Mouse (Mus musculus): ENCODE data around the gene Serpina3i. TPM values are rescaled to one million over a fixed set of nuclear protein-coding genes. Genes with fewer than 3 reads are reported as not detected.

Serpina3i gene
- polyA plus RNA-seq (2015; fragmentation: Nextera tagmentation; extraction: Ambion mirVana), result not detected in 2 replicates

- Histone ChIP-seq H3K36me3 (ENCODE audit: control insufficient read depth, insufficient read depth, low read length) (no peaks in the 10 kb centered on the region), H3K4me2 (ENCODE audit: low read length) (no peak within 1 kb of the TSS)
Measured at GRCm38 (mm10) chr12:104262863-104263262, at the start of gene Serpina3i. Gene Serpina3i, plus strand, starts transcription at chr12:104263122.

GRCm38 (mm10) chr12:104213689-104214444 lies 49.1 kb upstream of the Serpina3i start:
- no peaks in the 10 kb centered on the region for H3K36me3 ChIP-seq (ENCODE audit: control insufficient read depth, insufficient read depth, low read length)
- 43% methylated on average over 2 of the region's 2 CpGs for WGBS
- no peaks in the 10 kb centered on the region for H3K27me3 ChIP-seq (ENCODE audit: control insufficient read depth, insufficient read depth, low read depth, low read length)
- no peak overlapping the region for H3K9ac ChIP-seq (ENCODE audit: low read depth, low read length)
- H3K9me3 ChIP-seq (replicated peaks; ENCODE audit: control insufficient read depth, low read length, poor library complexity, severe bottlenecking), result no peaks in the 10 kb centered on the region
- peak overlapping the region; percentile 5; the same call in 1 of the 2 replicates for H3K27ac ChIP-seq (ENCODE audit: low read length)
- H3K4me1 ChIP-seq (ENCODE audit: control insufficient read depth, insufficient read depth, low read length), result no peaks in the 10 kb centered on the region; the same call in 1 of the 2 replicates
- H3K4me2 ChIP-seq (ENCODE audit: low read length), result no peak overlapping the region
- ATAC-seq, result 0 out of 2 replicates have a peak, but pooled peaks have one; percentile 45
- H3K4me3 ChIP-seq (ENCODE audit: low read depth, low read length), result no peak overlapping the region

More at GRCm38 (mm10) chr12:104262863-104263262, at the start of gene Serpina3i:
- no peaks in the 10 kb centered on the region for H3K9me3 ChIP-seq (replicated peaks; ENCODE audit: control insufficient read depth, low read length, poor library complexity, severe bottlenecking)
- H3K4me3 ChIP-seq (ENCODE audit: low read depth, low read length), result no peak within 1 kb of the TSS
- no peaks in the 10 kb centered on the region for H3K27me3 ChIP-seq (ENCODE audit: control insufficient read depth, insufficient read depth, low read depth, low read length)
- no peak within 1 kb of the TSS for H3K9ac ChIP-seq (ENCODE audit: low read depth, low read length)
- H3K27ac ChIP-seq (ENCODE audit: low read length), result no peak within 1 kb of the TSS
- ATAC-seq, result no peak
- no peaks in the 10 kb centered on the region for H3K4me1 ChIP-seq (ENCODE audit: control insufficient read depth, insufficient read depth, low read length)

GRCm38 (mm10) chr12:104214445-104214753 lies 48.5 kb upstream of the Serpina3i start, which contains the start of gene Serpina3f:
Gene Serpina3f, plus strand, starts transcription at chr12:104214544.
- no peaks in the 10 kb centered on the region; the same call in 1 of the 2 replicates for H3K4me1 ChIP-seq (ENCODE audit: control insufficient read depth, insufficient read depth, low read length)
- no peaks in the 10 kb centered on the region for H3K9me3 ChIP-seq (replicated peaks; ENCODE audit: control insufficient read depth, low read length, poor library complexity, severe bottlenecking)
- H3K4me3 ChIP-seq (ENCODE audit: low read depth, low read length), result no peak within 1 kb of the TSS
- 50% methylated on average over 1 of the region's 1 CpGs for WGBS
- H3K27me3 ChIP-seq (ENCODE audit: control insufficient read depth, insufficient read depth, low read depth, low read length), result no peaks in the 10 kb centered on the region
- ATAC-seq, result no peak
- no peak within 1 kb of the TSS for H3K4me2 ChIP-seq (ENCODE audit: low read length)
- no peaks in the 10 kb centered on the region for H3K36me3 ChIP-seq (ENCODE audit: control insufficient read depth, insufficient read depth, low read length)
- no peak within 1 kb of the TSS for H3K9ac ChIP-seq (ENCODE audit: low read depth, low read length)
- H3K27ac ChIP-seq (ENCODE audit: low read length), result peak within 1 kb of the TSS; percentile 5; the same call in 1 of the 2 replicates

DNA sequence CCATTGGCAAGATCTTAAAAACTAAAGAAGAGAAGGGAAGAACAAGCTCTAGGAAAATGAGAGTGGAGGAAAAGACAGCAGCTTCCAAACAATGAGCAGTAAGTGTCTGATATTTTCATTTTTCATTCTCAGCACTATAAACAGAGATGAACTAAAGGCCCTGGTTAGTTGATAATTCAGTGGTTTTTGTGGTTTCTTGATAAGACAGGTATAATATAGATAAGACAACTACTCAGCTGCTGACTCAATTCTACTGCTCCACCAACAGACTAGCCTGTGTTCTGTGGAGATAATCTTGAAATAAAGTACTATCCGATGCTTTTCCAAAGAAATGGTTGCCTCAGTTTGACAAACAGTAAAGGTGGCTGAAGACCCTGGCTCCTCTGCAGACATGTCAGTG lies 47.7 kb upstream of the Serpina3i start:
- no peak overlapping the region for H3K4me3 ChIP-seq (ENCODE audit: low read depth, low read length)
- no peak for ATAC-seq
- no peaks in the 10 kb centered on the region for H3K9me3 ChIP-seq (replicated peaks; ENCODE audit: control insufficient read depth, low read length, poor library complexity, severe bottlenecking)
- no peaks in the 10 kb centered on the region; the same call in 1 of the 2 replicates for H3K4me1 ChIP-seq (ENCODE audit: control insufficient read depth, insufficient read depth, low read length)
- H3K36me3 ChIP-seq (ENCODE audit: control insufficient read depth, insufficient read depth, low read length), result no peaks in the 10 kb centered on the region
- no peaks in the 10 kb centered on the region for H3K27me3 ChIP-seq (ENCODE audit: control insufficient read depth, insufficient read depth, low read depth, low read length)
- no peak overlapping the region for H3K9ac ChIP-seq (ENCODE audit: low read depth, low read length)
- H3K4me2 ChIP-seq (ENCODE audit: low read length), result no peak overlapping the region
- WGBS, result 96% methylated on average over 1 of the region's 1 CpGs
- H3K27ac ChIP-seq (ENCODE audit: low read length), result no peak overlapping the region

- H3K9me3 ChIP-seq (replicated peaks; ENCODE audit: control insufficient read depth, low read length, poor library complexity, severe bottlenecking), result no peaks in the 10 kb centered on the region
- no peak overlapping the region for H3K27ac ChIP-seq (ENCODE audit: low read length)
- H3K9ac ChIP-seq (ENCODE audit: low read depth, low read length), result no peak overlapping the region
- no peak overlapping the region for H3K4me2 ChIP-seq (ENCODE audit: low read length)
- no peak for ATAC-seq
- H3K4me1 ChIP-seq (ENCODE audit: control insufficient read depth, insufficient read depth, low read length), result no peaks in the 10 kb centered on the region
- H3K4me3 ChIP-seq (ENCODE audit: low read depth, low read length), result no peak overlapping the region
- H3K27me3 ChIP-seq (ENCODE audit: control insufficient read depth, insufficient read depth, low read depth, low read length), result no peaks in the 10 kb centered on the region
- H3K36me3 ChIP-seq (ENCODE audit: control insufficient read depth, insufficient read depth, low read length), result no peaks in the 10 kb centered on the region
- 83% methylated on average over 1 of the region's 1 CpGs for WGBS
Measured at GRCm38 (mm10) chr12:104221616-104222015, 41.3 kb upstream of the Serpina3i start.

- Histone ChIP-seq H3K9me3 (replicated peaks; ENCODE audit: control insufficient read depth, low read length, poor library complexity, severe bottlenecking) (no peaks in the 10 kb centered on the region), H3K4me1 (ENCODE audit: control insufficient read depth, insufficient read depth, low read length) (no peaks in the 10 kb centered on the region), H3K36me3 (ENCODE audit: control insufficient read depth, insufficient read depth, low read length) (no peaks in the 10 kb centered on the region), H3K4me3 (ENCODE audit: low read depth, low read length) (no peak overlapping the region), H3K9ac (ENCODE audit: low read depth, low read length) (no peak overlapping the region), H3K27ac (ENCODE audit: low read length) (no peak overlapping the region), H3K4me2 (ENCODE audit: low read length) (no peak overlapping the region), H3K27me3 (ENCODE audit: control insufficient read depth, insufficient read depth, low read depth, low read length) (no peaks in the 10 kb centered on the region)
- WGBS, result 71% methylated on average over 1 of the region's 1 CpGs
- no peak for ATAC-seq
Measured at GRCm38 (mm10) chr12:104223690-104224089, 39.2 kb upstream of the Serpina3i start.

- H3K27me3 ChIP-seq (ENCODE audit: control insufficient read depth, insufficient read depth, low read depth, low read length), result no peaks in the 10 kb centered on the region
- H3K27ac ChIP-seq (ENCODE audit: low read length), result no peak overlapping the region
- H3K4me1 ChIP-seq (ENCODE audit: control insufficient read depth, insufficient read depth, low read length), result no peaks in the 10 kb centered on the region
- 75% methylated on average over 7 of the region's 7 CpGs for WGBS
- H3K9me3 ChIP-seq (replicated peaks; ENCODE audit: control insufficient read depth, low read length, poor library complexity, severe bottlenecking), result no peaks in the 10 kb centered on the region
- no peak for ATAC-seq
- H3K4me2 ChIP-seq (ENCODE audit: low read length), result no peak overlapping the region
- no peak overlapping the region for H3K9ac ChIP-seq (ENCODE audit: low read depth, low read length)
- H3K4me3 ChIP-seq (ENCODE audit: low read depth, low read length), result no peak overlapping the region
- no peaks in the 10 kb centered on the region for H3K36me3 ChIP-seq (ENCODE audit: control insufficient read depth, insufficient read depth, low read length)
Measured at GRCm38 (mm10) chr12:104224598-104225300, 38.2 kb upstream of the Serpina3i start.

GRCm38 (mm10) chr12:104230762-104231161 lies 32.2 kb upstream of the Serpina3i start:
- Histone ChIP-seq H3K4me2 (ENCODE audit: low read length) (no peak overlapping the region), H3K4me3 (ENCODE audit: low read depth, low read length) (no peak overlapping the region), H3K9me3 (replicated peaks; ENCODE audit: control insufficient read depth, low read length, poor library complexity, severe bottlenecking) (no peaks in the 10 kb centered on the region), H3K4me1 (ENCODE audit: control insufficient read depth, insufficient read depth, low read length) (no peaks in the 10 kb centered on the region), H3K27ac (ENCODE audit: low read length) (no peak overlapping the region), H3K36me3 (ENCODE audit: control insufficient read depth, insufficient read depth, low read length) (no peaks in the 10 kb centered on the region), H3K27me3 (ENCODE audit: control insufficient read depth, insufficient read depth, low read depth, low read length) (no peaks in the 10 kb centered on the region), H3K9ac (ENCODE audit: low read depth, low read length) (no peak overlapping the region)
- ATAC-seq, result no peak
- 73% methylated on average over 2 of the region's 2 CpGs for WGBS

DNA sequence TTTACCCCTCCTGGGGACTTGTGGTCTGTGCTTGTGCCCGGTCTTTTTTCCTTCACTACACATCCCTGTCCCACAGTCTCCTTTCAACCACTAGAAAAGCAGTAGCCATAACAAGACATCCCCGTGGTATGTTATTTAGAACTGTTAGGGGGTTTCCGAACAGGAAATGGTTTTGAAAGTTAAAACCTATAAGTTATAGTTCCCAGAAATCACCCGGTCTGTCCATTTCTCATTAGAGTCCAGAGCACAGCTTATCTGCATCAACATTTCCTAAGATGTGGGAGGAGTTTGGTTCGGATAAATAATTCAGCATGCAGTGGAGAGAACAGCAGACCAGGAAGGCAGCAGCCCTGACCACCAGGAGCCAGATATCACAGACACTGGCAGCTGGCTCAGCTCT lies 27.0 kb upstream of the Serpina3i start, which contains the start of gene Serpina3g:
Gene Serpina3g, plus strand, starts transcription at position 331 of the 400 bp plus-strand sequence.
- no peak for ATAC-seq
- no peaks in the 10 kb centered on the region for H3K36me3 ChIP-seq (ENCODE audit: control insufficient read depth, insufficient read depth, low read length)

More for the DNA sequence above, 27.0 kb upstream of the Serpina3i start, which contains the start of gene Serpina3g:
- H3K4me3 ChIP-seq (ENCODE audit: low read depth, low read length), result no peak within 1 kb of the TSS
- no peaks in the 10 kb centered on the region for H3K27me3 ChIP-seq (ENCODE audit: control insufficient read depth, insufficient read depth, low read depth, low read length)
- no peak within 1 kb of the TSS for H3K4me2 ChIP-seq (ENCODE audit: low read length)
- no peak within 1 kb of the TSS for H3K27ac ChIP-seq (ENCODE audit: low read length)
- no peaks in the 10 kb centered on the region for H3K9me3 ChIP-seq (replicated peaks; ENCODE audit: control insufficient read depth, low read length, poor library complexity, severe bottlenecking)
- no peaks in the 10 kb centered on the region for H3K4me1 ChIP-seq (ENCODE audit: control insufficient read depth, insufficient read depth, low read length)
- 75% methylated on average over 5 of the region's 5 CpGs for WGBS
- H3K9ac ChIP-seq (ENCODE audit: low read depth, low read length), result no peak within 1 kb of the TSS
